Mouse (Mus musculus): ENCODE results near the gene Tln2. TPM values are rescaled to one million over a fixed set of nuclear protein-coding genes. Genes with fewer than 3 reads are reported as not detected.

Gene Tln2
- polyA plus RNA-seq (2016; fragmentation: Nextera tagmentation; extraction: Ambion mirVana), result 36.2 and 40.7 TPM in 2 replicates

DNA sequence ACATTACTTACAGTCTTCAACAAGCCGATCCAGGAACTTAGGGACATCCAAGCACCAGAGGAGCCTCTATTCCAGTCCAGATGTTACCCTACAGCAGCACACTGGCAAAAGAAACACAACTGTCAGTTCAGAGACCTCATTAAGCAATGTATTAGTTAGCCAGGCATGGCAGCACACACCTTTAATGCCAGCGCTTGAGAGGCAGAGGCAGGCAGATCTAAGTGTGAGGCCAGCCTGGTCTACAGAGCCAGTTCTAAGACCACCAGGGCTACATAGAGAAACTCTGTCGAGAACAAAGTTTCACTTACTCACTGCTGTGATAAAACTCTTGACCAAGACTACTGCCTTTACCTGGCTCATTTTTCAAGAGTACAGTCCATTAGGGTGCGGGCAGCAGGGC lies at the start of gene Tln2:
Gene Tln2 (minus strand): TSS at position 101 of the 400 bp plus-strand sequence.
- H3K4me3 ChIP-seq, result no peak within 1 kb of the TSS
- no peak for DNase-seq (ENCODE audit: low spot score)
- H3K27me3 ChIP-seq (replicated peaks; ENCODE audit: low read depth, poor library complexity, severe bottlenecking), result no peaks in the 10 kb centered on the region
- 0 out of 2 replicates have a peak, but pooled peaks cover 3% of the 10 kb centered on the region for H3K9me3 ChIP-seq
- H3K36me3 ChIP-seq (replicated peaks), result peaks cover 39% of the 10 kb centered on the region
- H3K4me1 ChIP-seq, result no peaks in the 10 kb centered on the region
- WGBS, result 93% methylated on average over 4 of the region's 4 CpGs
- H3K27ac ChIP-seq (replicated peaks), result no peak within 1 kb of the TSS; the same call in 1 of the 2 replicates

DNA sequence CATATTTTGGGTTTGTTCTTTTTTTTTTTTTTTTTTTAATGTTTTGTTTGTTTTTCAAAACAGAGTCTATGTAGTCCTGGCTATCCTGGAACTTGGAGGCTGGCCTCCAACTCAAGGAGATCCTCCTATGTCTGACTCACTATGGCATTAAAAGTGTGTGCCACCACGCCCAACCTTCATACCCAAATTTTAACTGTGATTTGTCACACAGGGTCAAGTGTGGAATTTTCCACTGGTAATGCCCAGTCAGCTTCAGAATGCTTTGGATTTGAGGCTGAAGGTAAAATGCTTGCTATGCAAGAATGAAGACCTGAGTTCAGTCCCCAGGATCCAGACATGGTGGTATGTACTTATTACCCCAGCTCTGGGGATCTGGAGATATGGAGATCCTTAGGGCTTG lies 49.7 kb upstream of the Tln2 start:
- H3K4me3 ChIP-seq, result no peak overlapping the region
- H3K27me3 ChIP-seq (replicated peaks; ENCODE audit: low read depth, poor library complexity, severe bottlenecking), result no peaks in the 10 kb centered on the region
- 94% methylated on average over 1 of the region's 1 CpGs for WGBS
- no peak overlapping the region for H3K27ac ChIP-seq (replicated peaks)
- no peaks in the 10 kb centered on the region for H3K9me3 ChIP-seq
- H3K4me1 ChIP-seq, result peaks cover 54% of the 10 kb centered on the region
- H3K36me3 ChIP-seq (replicated peaks), result no peaks in the 10 kb centered on the region; the same call in 1 of the 2 replicates
- DNase-seq (ENCODE audit: low spot score), result no peak

DNA sequence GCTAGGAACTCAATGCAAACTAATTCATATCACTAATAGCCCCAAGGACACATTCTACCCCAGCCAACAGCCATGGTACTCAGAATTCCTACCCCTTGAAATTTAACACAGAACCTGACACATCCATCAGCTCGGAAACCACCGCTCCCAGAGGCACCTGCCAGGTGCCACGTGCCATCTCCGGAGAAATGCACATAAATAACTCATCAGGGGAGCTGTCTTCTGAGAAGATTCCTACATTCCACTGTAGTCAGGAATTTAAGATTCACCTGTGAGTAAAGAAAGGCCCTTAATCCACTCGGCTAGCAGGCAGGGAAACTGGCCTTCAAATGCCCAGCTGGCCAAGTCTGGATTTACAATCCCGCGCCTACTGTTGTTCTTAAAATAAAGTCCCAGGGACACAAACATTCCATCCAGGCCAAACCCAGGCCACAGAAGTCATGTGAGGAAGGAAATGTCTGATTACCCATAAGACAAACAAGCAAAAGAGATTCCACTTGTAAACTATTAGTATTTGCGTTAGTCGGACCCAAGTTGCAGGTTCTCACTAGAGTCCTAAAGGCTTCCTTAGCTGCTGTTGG lies 48.4 kb upstream of the Tln2 start:
- Histone ChIP-seq H3K4me1 (peaks cover 46% of the 10 kb centered on the region), H3K4me3 (no peak overlapping the region), H3K27ac (replicated peaks) (no peak overlapping the region), H3K36me3 (replicated peaks) (no peaks in the 10 kb centered on the region; the same call in 1 of the 2 replicates), H3K9me3 (no peaks in the 10 kb centered on the region), H3K27me3 (replicated peaks; ENCODE audit: low read depth, poor library complexity, severe bottlenecking) (no peaks in the 10 kb centered on the region)
- DNase-seq (ENCODE audit: low spot score), result no peak
- WGBS, result 76% methylated on average over 9 of the region's 9 CpGs

DNA sequence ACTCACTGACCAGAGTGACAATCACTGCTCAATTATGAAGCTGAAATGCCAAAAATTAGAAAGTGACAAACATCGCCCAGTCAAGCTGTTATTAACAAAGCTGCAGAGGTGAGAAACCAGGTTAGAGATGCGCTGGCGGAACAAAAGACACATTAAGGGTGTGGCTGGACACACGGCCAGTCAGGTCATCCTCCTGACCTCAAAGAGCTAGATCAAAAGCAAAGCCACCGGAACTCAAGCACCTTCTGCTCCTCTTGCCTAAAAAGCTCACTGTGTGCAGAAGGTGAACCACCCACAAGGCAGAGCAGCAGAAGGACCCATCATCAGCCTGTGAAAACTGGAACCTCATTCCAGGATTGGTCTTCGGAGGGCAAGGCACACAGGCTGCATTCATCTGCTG lies 47.8 kb upstream of the Tln2 start:
- WGBS, result 79% methylated on average over 6 of the region's 6 CpGs
- DNase-seq (ENCODE audit: low spot score), result no peak
- no peaks in the 10 kb centered on the region; the same call in 1 of the 2 replicates for H3K36me3 ChIP-seq (replicated peaks)
- H3K27me3 ChIP-seq (replicated peaks; ENCODE audit: low read depth, poor library complexity, severe bottlenecking), result no peaks in the 10 kb centered on the region
- H3K4me1 ChIP-seq, result peaks cover 52% of the 10 kb centered on the region
- H3K27ac ChIP-seq (replicated peaks), result no peak overlapping the region
- H3K9me3 ChIP-seq, result no peaks in the 10 kb centered on the region
- H3K4me3 ChIP-seq, result no peak overlapping the region

DNA sequence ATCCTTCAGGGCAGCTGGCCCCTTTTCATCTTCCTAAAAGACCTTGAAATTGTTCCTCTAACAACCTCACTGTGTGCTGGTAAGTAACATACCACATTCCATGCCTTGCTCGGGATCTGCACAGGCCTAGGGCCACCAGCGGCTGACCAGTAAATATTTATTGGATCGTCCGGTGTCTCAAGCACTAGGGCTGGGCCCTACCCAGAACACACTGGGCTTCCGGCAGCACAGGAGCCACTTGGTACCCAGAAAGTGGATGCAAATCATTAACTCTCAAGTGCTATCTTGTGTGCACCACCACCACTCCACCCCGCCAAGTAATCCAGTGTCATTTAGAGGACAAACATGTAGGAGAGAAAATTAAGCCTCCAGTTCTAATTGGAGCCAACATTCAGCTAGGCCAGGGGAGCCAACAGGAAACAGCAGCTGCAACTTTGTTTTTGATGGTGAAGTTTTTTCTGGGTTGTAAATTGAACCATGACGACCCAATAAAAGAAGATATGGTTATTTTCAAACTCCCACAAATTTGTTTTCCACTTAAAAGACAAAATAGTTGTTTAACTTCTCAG lies 46.4 kb upstream of the Tln2 start:
- peak overlapping the region; percentile 63 for H3K27ac ChIP-seq (replicated peaks)

DNA sequence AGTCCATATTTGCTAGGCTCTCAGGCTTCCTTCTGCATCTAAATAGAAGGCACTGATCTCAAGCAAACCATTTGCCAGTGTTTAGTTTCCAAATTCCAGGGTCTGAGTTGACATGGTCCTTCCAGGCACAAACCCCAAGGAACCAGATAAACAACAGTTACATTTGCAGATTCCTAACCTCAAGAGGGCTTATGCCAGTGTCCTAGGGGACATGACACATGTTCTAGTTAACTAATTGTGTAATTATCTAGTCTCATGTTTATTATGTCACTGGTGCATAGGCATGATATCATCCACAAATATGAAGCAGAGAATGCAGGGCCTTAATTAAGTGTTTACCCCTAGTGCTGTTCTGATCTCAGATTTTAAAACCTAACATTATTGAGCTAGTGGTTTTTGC lies 45.4 kb upstream of the Tln2 start:
- DNase-seq (ENCODE audit: low spot score), result no peak
- H3K4me3 ChIP-seq, result no peak overlapping the region
- H3K27ac ChIP-seq (replicated peaks), result no peak overlapping the region
- H3K4me1 ChIP-seq, result peaks cover 57% of the 10 kb centered on the region
- no peaks in the 10 kb centered on the region for H3K36me3 ChIP-seq (replicated peaks)
- H3K27me3 ChIP-seq (replicated peaks; ENCODE audit: low read depth, poor library complexity, severe bottlenecking), result no peaks in the 10 kb centered on the region
- no peaks in the 10 kb centered on the region for H3K9me3 ChIP-seq

More for the DNA sequence above, 46.4 kb upstream of the Tln2 start:
- no peak for DNase-seq (ENCODE audit: low spot score)
- H3K36me3 ChIP-seq (replicated peaks), result no peaks in the 10 kb centered on the region; the same call in 1 of the 2 replicates
- 48% methylated on average over 7 of the region's 7 CpGs for WGBS
- peaks cover 52% of the 10 kb centered on the region for H3K4me1 ChIP-seq
- H3K9me3 ChIP-seq, result no peaks in the 10 kb centered on the region
- no peak overlapping the region for H3K4me3 ChIP-seq
- no peaks in the 10 kb centered on the region for H3K27me3 ChIP-seq (replicated peaks; ENCODE audit: low read depth, poor library complexity, severe bottlenecking)

DNA sequence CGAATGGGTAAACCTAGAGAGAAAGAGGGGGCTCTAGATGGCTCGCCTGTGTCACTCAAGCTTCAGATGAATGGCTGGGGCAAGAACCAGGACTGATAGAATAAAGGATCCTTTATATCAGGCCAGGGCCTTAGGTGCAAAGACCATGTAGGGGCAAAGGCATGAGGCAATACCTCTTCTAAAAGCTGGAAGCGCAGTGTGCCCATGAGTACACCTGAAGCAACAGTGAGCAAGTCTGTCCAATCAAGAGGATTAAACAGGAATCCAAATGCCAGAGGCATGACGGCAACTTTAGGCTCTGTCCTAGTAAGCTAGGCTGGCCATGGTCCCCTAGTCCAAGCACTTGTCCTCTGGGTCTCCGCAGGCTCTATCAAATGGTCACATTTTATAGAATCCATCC lies 42.8 kb upstream of the Tln2 start:
- peaks cover 58% of the 10 kb centered on the region for H3K4me1 ChIP-seq
- no peaks in the 10 kb centered on the region for H3K36me3 ChIP-seq (replicated peaks)
- 82% methylated on average over 5 of the region's 5 CpGs for WGBS
- H3K9me3 ChIP-seq, result no peaks in the 10 kb centered on the region
- no peak for DNase-seq (ENCODE audit: low spot score)
- H3K27ac ChIP-seq (replicated peaks), result no peak overlapping the region
- H3K27me3 ChIP-seq (replicated peaks; ENCODE audit: low read depth, poor library complexity, severe bottlenecking), result no peaks in the 10 kb centered on the region
- no peak overlapping the region for H3K4me3 ChIP-seq

DNA sequence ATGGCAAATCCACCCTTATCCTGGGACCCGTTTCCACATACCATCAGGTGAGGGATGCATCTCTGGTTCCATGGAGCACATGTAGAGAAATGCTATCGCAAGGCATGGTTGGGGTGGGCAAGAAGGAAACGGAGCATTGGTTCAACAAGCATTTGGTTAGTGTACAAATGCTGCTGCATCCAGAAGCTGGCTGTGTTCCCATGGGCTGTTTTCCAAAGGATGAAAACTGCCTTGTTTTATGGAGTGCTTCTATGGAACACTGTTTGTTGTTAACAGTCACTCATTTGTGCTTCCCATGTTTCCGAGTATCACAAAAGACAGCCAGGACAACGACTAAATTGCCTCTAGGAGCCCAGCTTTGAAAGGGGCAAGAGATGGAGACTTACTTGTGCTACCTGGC lies 35.7 kb upstream of the Tln2 start:
- peaks cover 5% of the 10 kb centered on the region; the same call in 1 of the 2 replicates for H3K36me3 ChIP-seq (replicated peaks)
- no peaks in the 10 kb centered on the region for H3K27me3 ChIP-seq (replicated peaks; ENCODE audit: low read depth, poor library complexity, severe bottlenecking)
- no peak overlapping the region for H3K27ac ChIP-seq (replicated peaks)
- WGBS, result 96% methylated on average over 5 of the region's 5 CpGs
- H3K4me3 ChIP-seq, result no peak overlapping the region
- no peaks in the 10 kb centered on the region; the same call in 1 of the 2 replicates for H3K9me3 ChIP-seq
- H3K4me1 ChIP-seq, result peaks cover 12% of the 10 kb centered on the region
- no peak for DNase-seq (ENCODE audit: low spot score)

DNA sequence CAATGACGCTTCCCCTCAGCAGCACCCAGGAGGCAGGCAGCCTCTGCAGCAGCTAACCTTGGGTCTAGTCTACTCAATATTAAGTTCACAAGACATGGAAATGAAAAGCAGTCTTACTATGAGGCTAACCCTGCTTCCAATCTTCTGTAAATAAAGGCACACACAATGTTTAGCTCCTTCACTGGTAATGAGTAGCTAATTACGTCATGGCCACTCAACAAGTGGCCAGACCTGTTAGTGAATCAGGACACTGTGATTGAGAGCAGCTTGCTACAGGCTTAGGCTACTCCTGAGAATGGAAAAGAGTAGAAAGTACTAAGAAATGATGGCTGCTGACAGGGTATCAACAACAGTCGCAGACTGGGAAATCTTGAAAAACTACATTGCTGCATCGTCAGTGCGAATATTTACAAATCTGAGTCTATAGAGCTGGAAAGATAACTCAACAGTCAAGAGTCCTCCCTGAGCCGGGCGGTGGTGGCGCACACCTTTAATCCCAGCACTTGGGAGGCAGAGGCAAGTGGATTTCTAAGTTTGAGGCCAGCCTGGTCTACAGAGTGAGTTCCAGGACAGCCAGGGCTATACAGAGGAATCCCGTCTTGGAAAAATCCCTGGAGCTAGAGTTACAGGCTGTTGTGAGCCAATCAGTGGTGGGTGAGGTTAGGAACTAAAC lies 34.1 kb upstream of the Tln2 start:
- H3K27me3 ChIP-seq (replicated peaks; ENCODE audit: low read depth, poor library complexity, severe bottlenecking), result no peaks in the 10 kb centered on the region
- H3K4me1 ChIP-seq, result no peaks in the 10 kb centered on the region
- DNase-seq (ENCODE audit: low spot score), result no peak
- H3K36me3 ChIP-seq (replicated peaks), result peaks cover 5% of the 10 kb centered on the region; the same call in 1 of the 2 replicates
- H3K27ac ChIP-seq (replicated peaks), result no peak overlapping the region
- H3K4me3 ChIP-seq, result no peak overlapping the region
- H3K9me3 ChIP-seq, result no peaks in the 10 kb centered on the region; the same call in 1 of the 2 replicates
- 93% methylated on average over 9 of the region's 9 CpGs for WGBS

DNA sequence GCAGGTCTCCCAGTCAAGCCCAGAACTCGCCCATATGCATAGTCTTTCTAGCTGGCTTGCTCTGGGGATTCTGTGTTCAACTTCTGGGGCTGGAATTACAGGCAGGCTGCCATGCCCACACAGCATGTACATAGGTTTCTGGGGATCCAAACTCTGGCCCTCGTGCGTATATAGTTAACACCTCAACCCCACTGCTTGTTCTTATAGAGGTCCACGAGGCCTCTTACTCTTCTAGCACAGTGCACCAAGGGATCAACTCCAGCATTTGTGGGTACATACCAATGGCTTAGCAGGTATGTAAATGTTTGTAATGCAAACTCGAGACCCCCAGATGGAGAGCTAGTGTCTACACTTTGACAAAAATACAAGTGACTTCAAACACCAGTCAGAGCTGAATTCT lies 33.2 kb upstream of the Tln2 start:
- H3K4me3 ChIP-seq, result no peak overlapping the region
- no peaks in the 10 kb centered on the region for H3K27me3 ChIP-seq (replicated peaks; ENCODE audit: low read depth, poor library complexity, severe bottlenecking)
- H3K27ac ChIP-seq (replicated peaks), result no peak overlapping the region
- H3K4me1 ChIP-seq, result no peaks in the 10 kb centered on the region
- no peaks in the 10 kb centered on the region; the same call in 1 of the 2 replicates for H3K9me3 ChIP-seq
- H3K36me3 ChIP-seq (replicated peaks), result peaks cover 5% of the 10 kb centered on the region; the same call in 1 of the 2 replicates
- WGBS, result 92% methylated on average over 5 of the region's 5 CpGs
- no peak for DNase-seq (ENCODE audit: low spot score)

DNA sequence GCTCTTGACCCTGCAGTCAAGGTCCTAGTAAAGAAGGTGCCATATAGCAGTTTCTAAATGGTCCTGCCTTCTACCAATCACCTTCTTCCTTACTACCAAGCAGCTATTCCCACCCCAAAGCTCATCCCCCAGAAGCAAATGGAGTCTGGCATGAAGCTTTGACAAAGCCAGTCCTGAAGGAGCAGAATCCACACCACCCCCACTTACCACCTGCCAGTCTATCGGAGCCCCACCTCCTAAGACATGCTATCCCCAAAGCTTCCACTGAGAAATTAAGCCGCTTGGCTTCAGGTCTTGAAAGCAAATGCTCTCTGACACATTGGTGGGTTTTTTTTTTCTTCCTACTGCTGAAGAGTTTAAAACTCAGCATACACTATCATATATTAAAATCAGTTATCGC lies 27.6 kb upstream of the Tln2 start:
- no peaks in the 10 kb centered on the region for H3K27me3 ChIP-seq (replicated peaks; ENCODE audit: low read depth, poor library complexity, severe bottlenecking)
- H3K4me3 ChIP-seq, result no peak overlapping the region
- DNase-seq (ENCODE audit: low spot score), result no peak
- H3K4me1 ChIP-seq, result 0 out of 2 replicates have a peak, but pooled peaks cover 7% of the 10 kb centered on the region
- H3K9me3 ChIP-seq, result no peaks in the 10 kb centered on the region
- WGBS, result 93% methylated on average over 3 of the region's 3 CpGs
- no peaks in the 10 kb centered on the region for H3K36me3 ChIP-seq (replicated peaks)
- H3K27ac ChIP-seq (replicated peaks), result no peak overlapping the region

DNA sequence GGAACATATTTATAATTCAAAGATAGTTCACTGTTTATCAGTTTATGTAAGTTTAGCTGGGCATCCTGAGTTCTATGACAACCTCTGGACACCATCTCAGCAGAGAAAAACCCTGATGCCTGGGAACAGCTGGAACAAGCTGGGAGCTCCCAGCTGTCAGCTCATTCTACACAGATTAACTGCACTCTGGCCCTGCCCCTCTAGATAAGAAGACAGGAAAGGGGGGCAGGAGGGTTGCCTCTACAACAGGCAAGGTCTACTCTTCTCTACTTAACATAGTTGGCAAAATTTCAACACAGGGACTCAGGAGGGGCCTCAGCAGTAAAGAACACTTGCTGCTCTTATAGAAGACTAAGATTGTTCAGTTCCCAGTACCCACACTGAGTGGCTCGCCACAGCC lies 27.0 kb upstream of the Tln2 start:
- no peak overlapping the region for H3K27ac ChIP-seq (replicated peaks)
- 91% methylated on average over 1 of the region's 1 CpGs for WGBS
- no peaks in the 10 kb centered on the region for H3K27me3 ChIP-seq (replicated peaks; ENCODE audit: low read depth, poor library complexity, severe bottlenecking)
- no peaks in the 10 kb centered on the region for H3K36me3 ChIP-seq (replicated peaks)
- no peaks in the 10 kb centered on the region for H3K9me3 ChIP-seq
- H3K4me3 ChIP-seq, result no peak overlapping the region
- peaks cover 13% of the 10 kb centered on the region for H3K4me1 ChIP-seq
- DNase-seq (ENCODE audit: low spot score), result no peak

DNA sequence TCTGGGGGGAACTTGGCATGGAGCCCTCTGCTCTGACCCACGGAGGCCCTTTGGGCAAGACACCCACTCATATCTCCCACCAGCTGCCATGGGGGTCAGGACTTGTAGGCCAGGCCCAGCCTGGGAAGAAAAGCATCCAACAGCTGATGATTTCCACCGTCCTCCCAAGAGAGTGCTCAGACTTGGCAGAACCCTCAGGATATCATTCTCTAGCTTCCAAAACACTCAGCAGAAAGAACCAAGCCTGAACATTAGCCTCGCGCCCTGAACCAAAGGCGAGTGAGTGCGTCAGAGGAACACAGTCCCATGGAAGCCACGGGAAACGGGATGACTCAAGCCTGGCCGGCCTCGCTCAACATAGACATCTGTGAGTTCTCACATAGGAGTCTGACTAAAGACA lies 25.4 kb upstream of the Tln2 start:
- 94% methylated on average over 10 of the region's 10 CpGs for WGBS
- H3K4me3 ChIP-seq, result no peak overlapping the region
- DNase-seq (ENCODE audit: low spot score), result no peak
- H3K9me3 ChIP-seq, result no peaks in the 10 kb centered on the region
- H3K4me1 ChIP-seq, result peaks cover 15% of the 10 kb centered on the region
- no peak overlapping the region for H3K27ac ChIP-seq (replicated peaks)
- no peaks in the 10 kb centered on the region for H3K27me3 ChIP-seq (replicated peaks; ENCODE audit: low read depth, poor library complexity, severe bottlenecking)
- H3K36me3 ChIP-seq (replicated peaks), result no peaks in the 10 kb centered on the region

Measured in embryonic facial prominence, embryonic 10.5 days (tissue).